Mouse (Mus musculus) olfactory bulb, adult 2 months (tissue): ENCODE data around the gene Tmem214.

Experiments
- CTCF ChIP-seq: fragments of 200-500 bp; IDR thresholded peaks from 2 replicates; pipeline ENCODE4 v1.5.1; 2012; ENCODE audit warnings: low read depth, mild to moderate bottlenecking, low read length, moderate library complexity; ENCODE audit not compliant: insufficient read depth
- POLR2A ChIP-seq: fragments of 200-500 bp; IDR thresholded peaks from 2 replicates; pipeline ENCODE4 v1.6.1; 2012; ENCODE audit warnings: mild to moderate bottlenecking, low read depth, low read length, moderate library complexity; ENCODE audit not compliant: insufficient read depth

DNA sequence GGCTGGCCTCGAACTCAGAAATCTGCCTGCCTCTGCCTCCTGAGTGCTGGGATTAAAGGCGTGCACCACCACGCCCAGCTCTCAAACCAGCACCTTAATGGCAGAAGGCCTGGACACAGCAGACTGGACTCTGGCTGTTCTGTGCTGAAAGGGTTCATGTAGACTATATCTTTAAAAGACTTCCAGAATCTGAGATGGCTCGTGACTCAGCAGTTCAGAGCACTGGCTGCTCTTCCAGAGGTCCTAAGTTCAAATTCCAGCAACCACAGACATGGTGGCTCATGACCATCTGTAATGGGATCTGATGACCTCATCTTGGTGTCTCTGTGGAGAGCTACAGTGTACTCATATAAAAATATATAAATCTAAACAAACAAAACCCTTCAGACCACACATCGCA, 34.0 kb downstream of the Tmem214 start:
- TF ChIP-seq CTCF (no peak), POLR2A (no peak)
